Mouse (Mus musculus): ENCODE data around the gene Maff. TPM values are rescaled to one million over a fixed set of nuclear protein-coding genes. Genes with fewer than 3 reads are reported as not detected.

The Maff gene
- total RNA-seq, 2 experiments from 2014 or later, result 3.8 to 4.0 TPM

- no peak for DNase-seq (ENCODE audit: low spot score in 2 of 2)
Measured at GRCm38 (mm10) chr15:79392527-79392926, 46.1 kb downstream of the Maff start.

- DNase-seq (ENCODE audit: low spot score in 2 of 2), result no peak
Measured at GRCm38 (mm10) chr15:79393101-79393500, 46.7 kb downstream of the Maff start.

- no peak for DNase-seq (ENCODE audit: low spot score in 2 of 2)
Measured at GRCm38 (mm10) chr15:79394842-79395241, 48.4 kb downstream of the Maff start.

- DNase-seq (ENCODE audit: low spot score in 2 of 2), result no peak
Measured at GRCm38 (mm10) chr15:79395281-79395680, 48.9 kb downstream of the Maff start.

GRCm38 (mm10) chr15:79396736-79397135 is 50.3 kb downstream of the Maff start:
- no peak for DNase-seq (ENCODE audit: low spot score in 2 of 2)

GRCm38 (mm10) chr15:79399231-79400052 is 53.0 kb downstream of the Maff start:
- no peak for DNase-seq (ENCODE audit: low spot score in 2 of 2)

GRCm38 (mm10) chr15:79400134-79400974 is 53.9 kb downstream of the Maff start:
- DNase-seq (ENCODE audit: low spot score in 2 of 2), result no peak

GRCm38 (mm10) chr15:79400975-79401365 is 54.5 kb downstream of the Maff start:
- DNase-seq (ENCODE audit: low spot score in 2 of 2), result no peak

- DNase-seq (ENCODE audit: low spot score in 2 of 2), result no peak
Measured at GRCm38 (mm10) chr15:79402176-79402575, 55.8 kb downstream of the Maff start.

- DNase-seq (ENCODE audit: low spot score in 2 of 2), result peak; percentile 84 to 87
Measured at GRCm38 (mm10) chr15:79402836-79403762, 56.7 kb downstream of the Maff start, which contains the start of gene Tmem184b. Gene Tmem184b, minus strand, starts transcription at chr15:79403569.

GRCm38 (mm10) chr15:79403763-79404210 is 57.4 kb downstream of the Maff start:
- DNase-seq (ENCODE audit: low spot score in 2 of 2), result no peak

- DNase-seq (ENCODE audit: low spot score in 2 of 2), result no peak
Measured at GRCm38 (mm10) chr15:79404277-79404676, 57.9 kb downstream of the Maff start.

GRCm38 (mm10) chr15:79406564-79406963 is 60.1 kb downstream of the Maff start:
- no peak for DNase-seq (ENCODE audit: low spot score in 2 of 2)

Small RNAs within 50 kb of the gene (microRNA-seq; reads per million reads assigned to microRNA genes)
- not detected for gene Mir1943

Other genes starting within 250 kb of the Maff start
- 10 to 100 TPM; 26.5 to 29.4 TPM for gene Micall1, start 237.7 kb upstream of the Maff start, total RNA-seq (2021)
- gene Polr2f, start 205.6 kb upstream of the Maff start, total RNA-seq (2021), result 10 to 100 TPM; 72.2 to 92.4 TPM
- gene 1700088E04Rik, start 205.4 kb upstream of the Maff start, total RNA-seq (2021), result 1 to 10 TPM in 1 of 2 experiments, under 1 TPM in 1; 0.96 to 1.6 TPM
- 10 to 100 TPM; 11.6 to 13.7 TPM for gene Sox10, start 181.4 kb upstream of the Maff start, total RNA-seq (2021)
- gene Pick1, start 117.4 kb upstream of the Maff start, total RNA-seq (2021), result 10 to 100 TPM; 21.9 to 24.2 TPM
- 1 to 10 TPM; 1.2 TPM for gene Gm49486, start 117.2 kb upstream of the Maff start, total RNA-seq (2021)
- under 1 TPM; 0.29 to 0.36 TPM for gene Slc16a8, start 91.9 kb upstream of the Maff start, total RNA-seq (2021)
- gene Baiap2l2, start 61.1 kb upstream of the Maff start, total RNA-seq (2021), result 1 to 10 TPM; 5.0 to 9.0 TPM
- gene Pla2g6, start 18.2 kb upstream of the Maff start, total RNA-seq (2021), result 10 to 100 TPM; 11.5 to 15.7 TPM
- gene Tmem184b, start 56.9 kb downstream of the Maff start, total RNA-seq (2021), result 10 to 100 TPM; 72.4 to 77.4 TPM
- 10 to 100 TPM; 81.1 to 89.2 TPM for gene Csnk1e, start 108.9 kb downstream of the Maff start, total RNA-seq (2021)
- under 1 TPM in 1 of 2 experiments, not detected in 1; 0.13 TPM for gene Kcnj4, start 158.6 kb downstream of the Maff start, total RNA-seq (2021)
- gene Kdelr3, start 169.8 kb downstream of the Maff start, total RNA-seq (2021), result 10 to 100 TPM; 49.1 to 55.1 TPM
- 100 to 1,000 TPM; 210 to 254 TPM for gene Ddx17, start 200.1 kb downstream of the Maff start, total RNA-seq (2021)

All from gastrocnemius, postnatal 4 days (tissue).